Mouse (Mus musculus) mature B cell (primary cell): ENCODE results near the gene Cd101.

Experiments
- in situ Hi-C: fragments of 300-500 bp; cut with MboI; formaldehyde crosslinking; loops from 2 replicates; pipeline ENCODE4 v1.14.3; 2019

Cd101 gene

DNA sequence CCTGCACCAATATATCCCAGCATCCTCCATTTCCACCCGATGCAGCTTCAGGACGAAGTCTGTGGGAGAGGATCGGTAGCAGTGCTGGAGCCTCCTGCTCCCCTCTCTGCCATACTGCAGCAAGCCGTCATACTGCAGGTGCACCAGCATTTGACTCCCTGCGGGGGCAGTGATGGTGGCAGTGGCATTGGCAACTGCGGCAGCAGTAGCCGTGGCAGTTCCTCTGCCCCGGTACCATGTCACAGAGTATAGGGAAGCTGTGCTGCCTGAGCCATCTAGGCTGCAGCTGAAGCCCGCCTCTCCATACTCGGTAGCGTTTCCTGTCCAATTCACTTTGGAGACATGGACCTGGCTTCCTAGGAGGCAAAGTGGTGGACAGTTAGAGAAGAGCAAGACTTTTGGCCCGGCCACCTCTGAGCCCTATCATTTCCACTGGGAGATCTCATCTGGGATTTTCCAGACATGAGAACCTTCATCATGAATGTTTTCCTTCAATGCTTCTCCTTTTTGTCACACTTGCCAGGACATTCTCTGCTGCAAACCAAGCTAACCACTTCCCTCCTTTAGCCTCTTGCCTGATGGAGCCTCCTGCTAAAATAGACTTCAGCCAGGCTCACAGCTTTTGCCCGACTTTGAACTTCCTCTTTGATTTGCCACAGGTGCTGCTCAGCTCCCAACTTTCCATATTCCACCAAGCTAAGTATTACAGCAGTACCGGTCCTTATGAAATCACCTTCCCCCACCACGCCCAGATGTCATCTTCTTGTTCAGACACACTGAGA, 25.6 kb downstream of the Cd101 start:
- in situ Hi-C loops: no loop called here

DNA sequence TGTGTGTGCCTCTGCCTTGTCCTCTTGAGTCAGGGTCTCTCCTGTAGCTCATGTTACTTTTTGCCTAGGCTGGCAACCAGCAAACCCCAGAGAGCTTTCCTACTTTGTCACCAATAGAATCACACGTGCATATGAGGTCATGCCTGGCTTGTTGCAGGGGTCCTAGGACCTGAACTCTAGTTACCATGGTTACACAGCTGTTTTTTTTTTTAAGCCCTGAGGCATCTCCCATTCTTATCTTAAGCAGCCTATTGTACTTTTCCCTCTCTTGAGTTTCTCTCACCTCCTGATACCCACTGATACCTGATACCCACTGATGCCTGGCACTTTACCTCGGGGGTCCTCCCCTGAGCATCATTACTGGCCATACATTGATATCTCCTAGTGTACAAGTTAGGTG, 29.6 kb downstream of the Cd101 start:
- in situ Hi-C loops: no loop called here

DNA sequence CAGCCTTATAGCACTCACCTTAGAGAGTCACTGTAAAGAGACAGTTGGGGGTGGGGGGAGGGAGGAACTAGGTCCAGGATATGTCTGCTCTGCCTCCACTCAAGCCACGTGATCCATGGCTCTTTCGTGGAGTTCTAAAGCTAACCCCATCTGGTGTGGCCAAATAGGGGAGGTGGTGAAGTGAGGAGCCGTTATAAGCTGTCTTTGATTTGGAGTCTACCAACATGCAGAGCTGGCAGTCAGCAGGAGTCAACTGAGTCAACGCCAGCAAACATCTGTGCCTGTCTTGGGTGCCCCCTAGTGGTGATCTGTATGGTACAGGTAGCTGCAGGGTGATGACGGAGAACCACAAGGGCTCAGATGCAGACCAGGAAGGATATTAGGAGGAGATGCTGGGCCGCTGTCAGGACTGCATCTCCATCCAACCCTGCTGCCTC, 30.4 kb downstream of the Cd101 start:
- in situ Hi-C loops: no loop called here

DNA sequence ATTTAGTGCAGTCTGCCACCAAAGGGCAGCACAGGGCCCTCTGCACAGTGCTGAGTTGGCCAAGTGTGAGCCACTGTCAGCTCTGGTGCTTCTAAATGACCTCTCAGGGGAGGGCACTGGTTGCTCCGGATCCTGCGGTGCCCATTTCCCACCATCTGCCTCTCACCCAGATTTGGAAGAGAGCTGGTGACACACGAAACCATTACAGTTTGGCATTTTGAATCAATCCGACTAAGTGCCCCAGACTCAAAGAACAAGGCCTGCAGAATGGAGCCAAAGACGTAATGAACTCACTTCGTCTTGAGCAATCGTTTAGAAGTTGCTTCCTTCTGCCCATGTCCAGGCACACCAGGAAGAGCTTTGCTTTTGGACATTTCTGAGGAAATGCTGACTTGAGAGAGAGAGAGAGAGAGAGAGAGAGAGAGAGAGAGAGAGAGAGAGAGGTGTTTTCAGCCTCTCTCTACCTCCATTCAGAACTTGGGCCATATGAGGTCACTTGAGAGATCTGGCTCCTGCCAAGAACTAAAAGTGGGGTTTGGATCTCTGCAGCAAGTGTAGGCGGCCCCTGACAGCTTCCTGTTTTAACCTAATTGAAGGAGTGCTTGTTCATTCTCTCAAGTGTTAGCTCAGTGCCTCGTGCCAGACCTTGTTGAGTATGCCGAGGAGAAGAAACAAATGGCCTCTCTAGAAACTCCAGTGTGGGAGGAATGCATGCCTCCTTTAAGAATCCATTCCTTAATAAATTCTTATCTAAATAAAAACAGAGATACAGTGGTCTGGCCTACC, 31.4 kb downstream of the Cd101 start:
- in situ Hi-C loops: no loop called here

DNA sequence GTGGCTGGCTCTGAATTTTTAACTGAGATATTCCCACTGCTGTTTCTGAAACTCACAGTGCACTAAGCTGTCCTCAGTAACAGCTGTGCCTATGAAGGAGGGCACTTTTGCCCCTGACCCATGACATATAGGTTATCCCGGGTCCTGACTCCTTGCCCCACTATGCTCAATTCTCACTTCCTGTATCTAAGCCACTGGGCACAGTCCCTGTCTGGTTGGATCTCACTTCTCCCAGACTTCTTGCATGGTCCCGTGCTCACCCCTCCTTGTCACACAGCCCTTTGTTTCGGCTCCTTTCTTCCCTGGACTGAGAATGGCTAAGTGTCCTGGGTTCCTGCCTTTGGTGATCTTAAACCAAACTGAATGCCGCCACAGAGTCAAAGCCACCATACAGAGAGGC, 35.1 kb downstream of the Cd101 start:
- in situ Hi-C loops: no loop called here

DNA sequence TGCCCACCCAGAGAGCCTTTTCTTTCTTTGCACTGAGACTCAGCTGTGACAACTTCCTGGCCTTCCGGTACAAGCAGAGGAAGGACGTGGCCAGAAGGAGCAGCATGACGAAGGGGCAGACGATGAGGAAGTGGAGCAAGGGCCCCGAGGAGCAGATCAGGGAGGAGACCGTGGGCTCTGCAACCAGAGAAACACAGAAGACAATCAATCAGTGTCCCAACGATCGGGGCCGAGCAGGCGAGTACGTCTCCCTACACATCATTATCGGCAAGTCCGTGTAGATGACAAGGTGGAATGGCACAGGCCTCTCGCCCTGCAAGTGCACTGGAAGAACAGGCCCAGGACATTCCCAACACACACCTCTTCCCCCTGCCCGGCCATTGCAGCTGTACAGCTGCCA, 35.6 kb downstream of the Cd101 start:
- in situ Hi-C loops: no loop called here

DNA sequence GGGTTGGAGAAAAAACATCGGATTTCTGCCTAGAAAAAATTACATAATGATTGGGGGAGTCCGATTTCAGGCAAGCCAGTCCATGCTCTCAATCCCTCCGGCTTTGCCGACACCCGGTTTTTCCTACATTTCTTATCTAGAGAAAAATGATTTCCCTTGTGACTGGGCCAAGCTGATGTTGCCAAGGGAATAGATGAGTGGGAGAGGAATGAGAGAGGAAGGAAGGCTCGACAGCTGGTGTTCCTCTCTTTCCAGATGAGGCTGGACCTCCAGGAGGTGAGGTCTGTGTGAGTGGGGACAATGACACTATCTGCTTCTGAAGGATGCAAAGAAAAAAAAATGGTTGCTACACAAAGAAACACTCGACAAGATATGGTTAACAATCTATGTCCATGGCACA, 36.2 kb downstream of the Cd101 start:
- in situ Hi-C loops: no loop called here

DNA sequence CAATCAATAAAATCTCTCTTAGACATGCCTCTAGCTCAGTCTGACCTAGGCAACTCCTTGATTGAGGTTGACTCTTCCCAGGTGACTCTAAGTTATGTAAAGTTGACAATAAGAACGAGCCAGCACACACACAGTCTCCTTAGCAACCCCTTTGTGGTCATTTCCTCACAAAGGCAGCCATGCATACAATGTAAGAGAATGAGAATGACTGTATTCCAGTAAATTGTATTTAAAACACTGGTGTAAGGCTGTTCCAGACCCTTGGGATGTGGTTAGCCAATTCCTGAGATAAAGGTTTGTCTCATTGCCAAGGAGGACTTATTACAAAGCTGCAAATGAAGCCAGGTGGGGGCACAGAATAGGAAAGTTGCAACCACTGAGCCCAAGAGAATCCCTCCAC, 39.1 kb downstream of the Cd101 start:
- in situ Hi-C loops: no loop called here

DNA sequence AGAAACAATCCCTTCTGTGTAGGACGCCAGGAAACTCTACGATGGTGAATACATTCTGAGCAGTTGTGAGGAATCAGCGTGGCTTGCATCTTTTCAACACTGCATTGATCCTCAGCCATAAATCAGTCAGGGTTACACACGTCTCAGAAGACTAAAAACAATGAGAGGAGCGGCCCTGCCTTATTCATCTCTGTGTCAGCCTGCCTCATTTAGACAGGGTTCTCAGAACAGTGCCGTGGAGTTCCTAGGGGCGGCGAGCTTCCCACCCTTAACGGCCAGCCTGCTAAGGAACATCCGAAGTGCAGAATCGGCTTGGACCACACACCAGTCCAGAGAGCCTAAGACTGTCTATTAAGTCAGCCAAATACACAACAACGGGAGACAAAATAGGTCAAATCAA, 39.9 kb downstream of the Cd101 start:
- in situ Hi-C loops: no loop called here

DNA sequence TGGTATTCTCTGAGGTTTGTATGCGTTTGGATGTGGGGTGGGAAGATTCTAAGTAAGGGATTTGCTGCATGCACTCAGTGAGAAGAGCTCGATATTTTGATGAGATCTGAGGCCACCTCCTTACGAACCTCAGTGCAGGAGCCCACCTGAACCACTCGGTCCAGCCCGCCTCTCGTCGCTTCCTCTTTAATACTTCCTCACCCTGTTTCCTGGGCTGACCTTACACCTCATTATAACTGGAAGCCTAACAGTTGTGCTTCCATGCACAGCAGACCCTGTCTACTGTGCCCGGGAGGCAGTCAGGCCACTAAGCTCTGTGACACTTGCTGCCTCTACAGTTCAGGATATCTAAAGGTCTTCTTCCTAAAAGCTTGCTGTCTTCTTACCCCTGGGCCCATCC, 50.1 kb downstream of the Cd101 start:
- in situ Hi-C loops: loop anchor here (10.0 kb wide), 1 partner anchor 486 kb away; no protein-coding TSS in a partner anchor

DNA sequence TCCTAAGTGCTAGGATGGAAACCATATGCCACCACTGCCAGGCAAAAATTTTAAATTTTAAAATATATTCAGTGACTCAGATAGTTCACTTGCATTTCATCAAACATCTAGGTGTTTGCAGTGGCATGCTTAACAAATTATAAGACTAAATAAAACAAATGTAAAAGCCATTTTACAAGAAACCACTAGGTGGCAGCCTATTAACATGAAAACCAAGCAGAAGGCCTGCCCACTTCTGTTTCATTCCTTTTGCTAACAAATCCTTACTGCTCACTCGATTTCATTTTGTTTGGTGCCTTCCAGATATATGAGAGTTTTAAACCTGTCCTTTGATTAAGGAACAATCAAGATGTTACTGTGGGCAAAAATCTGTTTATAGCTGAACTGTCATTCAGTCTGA, 55.5 kb downstream of the Cd101 start:
- in situ Hi-C loops: loop anchor here (5.0 to 25.0 kb wide), 3 partner anchors 318 to 838 kb away; no protein-coding TSS in a partner anchor

DNA sequence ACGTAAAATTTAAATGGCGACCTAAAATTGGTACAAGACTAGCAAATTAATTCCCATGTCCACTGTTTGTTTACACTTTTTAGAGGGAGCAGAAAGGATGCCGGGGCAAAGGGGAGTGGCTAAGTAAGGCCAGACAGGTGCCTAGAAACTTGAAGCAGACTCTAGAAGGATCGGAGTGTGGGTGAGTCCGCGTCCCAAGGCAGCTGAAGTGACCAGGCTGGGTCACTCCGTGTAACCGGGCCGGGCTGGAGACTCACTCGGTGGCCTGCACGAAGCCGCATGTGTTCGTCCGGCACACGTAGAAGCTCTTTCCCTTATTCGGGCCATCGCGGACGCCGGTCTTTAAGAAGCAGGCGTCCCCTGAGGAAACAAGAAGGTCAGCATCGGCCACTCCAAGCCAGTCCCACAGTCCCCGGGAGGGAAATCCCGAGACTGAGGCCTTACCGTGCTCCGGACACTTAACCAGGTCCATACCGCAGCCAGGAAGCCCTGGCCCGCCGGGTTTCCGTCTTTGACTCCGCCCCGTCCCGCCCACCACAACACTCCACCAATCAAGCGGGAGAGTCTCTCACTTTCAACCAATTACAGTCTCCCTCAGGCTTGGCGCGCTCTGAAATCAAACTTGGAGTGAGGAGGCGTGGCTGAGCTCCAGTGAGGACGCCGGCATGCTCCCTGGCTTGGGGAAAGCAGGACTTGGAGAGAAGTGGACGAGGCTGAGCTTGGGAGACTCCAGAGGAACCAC, 60.0 kb downstream of the Cd101 start, which contains the start of gene Ttf2:
TSS of gene Ttf2 (minus strand) at position 488 of the 742 bp plus-strand sequence.
- in situ Hi-C loops: loop anchor here (25.0 kb wide), 1 partner anchor 843 kb away; no protein-coding TSS in a partner anchor

DNA sequence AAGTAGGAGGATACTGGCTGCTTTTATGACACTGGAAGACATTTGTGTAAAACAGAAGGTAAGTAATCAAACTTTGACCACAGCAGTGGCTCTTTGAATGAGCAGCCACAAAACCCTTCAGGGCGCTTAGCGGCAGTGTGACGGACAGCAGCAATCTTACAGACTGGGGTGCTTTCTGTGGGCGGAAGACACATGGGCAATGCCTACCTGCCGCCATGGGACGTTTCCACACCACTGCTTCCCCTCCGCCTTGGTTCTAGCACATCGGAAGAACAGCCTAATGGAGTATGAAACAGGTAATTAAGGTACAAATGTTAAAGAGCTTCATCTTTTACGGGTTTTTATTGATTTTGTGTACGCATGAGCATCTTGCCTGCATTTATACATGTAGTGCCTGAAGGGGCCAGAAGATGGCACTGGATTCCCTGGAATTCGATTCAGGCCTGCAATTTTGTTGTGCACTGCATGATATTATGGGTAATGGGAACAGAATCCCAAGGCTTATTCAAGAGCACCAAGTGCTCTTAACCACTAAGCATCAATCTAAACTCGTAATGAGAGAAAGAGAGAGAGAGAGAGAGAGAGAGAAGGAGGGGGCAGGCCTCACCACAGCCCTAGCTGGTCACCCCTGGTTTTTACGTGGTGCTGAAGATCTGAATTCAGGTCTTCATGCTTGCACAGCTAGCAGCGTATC, 65.4 kb downstream of the Cd101 start:
- in situ Hi-C loops: loop anchor here (25.0 kb wide), 1 partner anchor 848 kb away; no protein-coding TSS in a partner anchor

DNA sequence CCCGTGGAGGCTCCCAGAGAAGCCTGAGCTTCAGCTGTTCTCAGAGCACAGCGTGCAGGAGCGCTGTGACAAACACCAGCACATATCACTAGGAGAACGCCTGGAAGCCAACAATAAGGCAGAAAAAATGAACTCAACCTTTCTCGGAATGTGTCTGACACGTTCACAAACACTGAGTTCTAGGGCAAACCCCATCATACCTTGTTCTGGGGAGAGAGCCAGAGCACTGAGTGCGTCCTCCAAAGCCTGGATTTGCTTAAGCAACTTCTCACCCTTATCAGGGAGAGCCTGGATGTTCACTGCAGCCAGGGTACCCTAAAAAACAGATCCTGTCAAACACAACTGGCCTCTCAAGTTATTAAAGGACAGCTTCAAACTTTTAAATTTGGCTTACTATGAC, 67.9 kb downstream of the Cd101 start:
- in situ Hi-C loops: loop anchor here (25.0 kb wide), 1 partner anchor 851 kb away; no protein-coding TSS in a partner anchor

DNA sequence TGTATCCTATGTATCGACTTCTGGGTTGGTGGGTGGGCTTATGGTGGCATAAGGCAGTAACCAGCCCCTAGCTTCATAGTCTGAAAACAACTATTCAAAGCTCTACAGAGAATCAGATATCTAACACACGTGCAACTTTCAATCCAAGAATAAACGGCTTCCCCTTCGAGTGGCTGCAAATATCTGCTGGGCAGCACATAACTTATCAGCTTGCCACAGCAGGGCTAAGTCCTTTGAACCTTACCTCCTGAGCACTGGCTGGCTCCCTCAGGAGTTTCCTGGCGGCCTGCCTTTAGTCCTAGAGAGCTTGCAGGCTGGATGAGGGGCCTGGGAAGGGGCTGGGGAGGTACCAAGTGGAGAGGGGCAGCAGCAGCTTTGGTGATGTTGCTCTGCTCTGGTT, 68.3 kb downstream of the Cd101 start:
- in situ Hi-C loops: loop anchor here (25.0 kb wide), 1 partner anchor 851 kb away; no protein-coding TSS in a partner anchor

DNA sequence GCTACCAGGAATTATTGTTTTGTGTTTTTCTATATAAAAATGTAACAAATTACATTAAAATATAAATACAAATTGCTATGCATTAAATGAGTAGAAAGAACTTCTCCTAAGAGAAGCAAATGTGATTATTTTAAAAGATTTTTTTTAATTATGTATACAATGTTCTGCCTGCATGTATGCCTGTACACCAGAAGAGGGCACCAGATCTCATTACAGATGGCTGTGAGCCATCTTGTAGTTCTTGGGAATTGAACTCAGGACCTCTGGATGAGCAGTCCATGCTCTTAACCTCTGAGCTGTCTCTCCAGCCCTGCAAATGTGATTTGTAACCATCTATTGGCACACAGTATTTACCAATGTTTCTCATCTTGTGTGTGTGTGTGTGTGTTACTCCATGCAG, 74.7 kb downstream of the Cd101 start:
- in situ Hi-C loops: loop anchor here (25.0 kb wide), 1 partner anchor 858 kb away; no protein-coding TSS in a partner anchor

DNA sequence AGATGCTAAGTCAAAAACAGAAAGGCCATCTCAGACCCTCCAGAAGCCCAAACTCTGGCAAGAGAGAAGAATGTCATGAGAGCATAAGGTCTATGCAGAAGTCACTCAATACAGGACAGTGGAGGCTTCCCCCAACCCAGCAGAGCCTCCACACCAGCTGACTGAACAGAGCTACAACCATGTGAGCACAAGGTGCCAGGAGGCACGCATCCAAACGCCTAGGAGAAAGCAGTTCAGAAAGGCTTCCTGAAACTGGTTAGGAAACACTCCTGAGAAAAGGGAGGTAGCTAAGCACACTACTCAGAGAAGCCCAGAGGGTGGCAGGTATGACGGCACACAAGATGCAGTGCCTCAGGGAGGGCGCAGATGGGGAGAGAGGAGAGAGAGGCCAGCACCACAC, 77.8 kb downstream of the Cd101 start:
- in situ Hi-C loops: loop anchor here (25.0 kb wide), 1 partner anchor 861 kb away; no protein-coding TSS in a partner anchor

DNA sequence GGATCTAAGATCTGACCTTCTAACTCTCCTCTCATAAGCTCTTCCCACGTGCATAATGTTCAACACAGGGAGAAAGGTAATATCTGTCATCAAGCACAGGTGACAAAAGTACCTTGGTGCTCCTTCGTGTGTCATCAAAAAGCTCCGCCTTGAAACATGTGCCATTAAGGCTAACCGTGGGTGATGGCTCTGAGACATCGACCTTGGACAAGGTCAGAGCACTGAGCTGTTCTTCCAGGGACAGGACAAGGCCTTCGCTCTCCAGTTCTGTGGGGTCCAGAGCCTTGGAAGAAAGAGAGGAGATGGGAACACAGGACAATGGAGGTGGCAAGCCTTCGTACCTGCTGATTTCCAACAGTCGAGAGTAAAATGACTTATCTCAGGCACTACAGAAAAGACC, 82.1 kb downstream of the Cd101 start:
- in situ Hi-C loops: no loop called here
